Mouse (Mus musculus) stomach, embryonic 14.5 days (tissue): ENCODE data around the gene Gm20458. TPM values are rescaled to one million over a fixed set of nuclear protein-coding genes. Genes with fewer than 3 reads are reported as not detected.

Experiments
- ATAC-seq: fragments of 200-750 bp; cut with Nextera tagmentation; 2 replicates; pipeline ENCODE4 v1.8.0; 2017; ENCODE audit warnings: low read depth, moderate TSS enrichment; ENCODE audit not compliant: insufficient number of reproducible peaks, insufficient read depth, low FRiP score
- H3K27ac ChIP-seq: fragments of 300-500 bp; sonication (generic); 2 replicates; pipeline ENCODE4 v1.5.1; 2014; ENCODE audit warnings: mild to moderate bottlenecking, low read length, moderate library complexity, mixed read lengths
- H3K27me3 ChIP-seq: fragments of 300-500 bp; sonication (generic); 2 replicates; pipeline ENCODE4 v1.6.1; 2014; ENCODE audit warnings: low read length, control low read depth, mixed read lengths; ENCODE audit not compliant: control insufficient read depth, insufficient read depth
- H3K36me3 ChIP-seq: fragments of 300-500 bp; sonication (generic); 2 replicates; pipeline ENCODE4 v1.6.1; 2014; ENCODE audit warnings: mild to moderate bottlenecking, control low read depth, low read length, moderate library complexity, mixed read lengths; ENCODE audit not compliant: control insufficient read depth, insufficient read depth
- H3K4me1 ChIP-seq: fragments of 300-500 bp; sonication (generic); 2 replicates; pipeline ENCODE4 v1.6.1; 2014; ENCODE audit warnings: low read length, control low read depth, mixed read lengths; ENCODE audit not compliant: control insufficient read depth, insufficient read depth
- H3K4me2 ChIP-seq: fragments of 300-500 bp; sonication (generic); replicated peaks from 2 replicates; pipeline ENCODE4 v1.6.1; 2014; ENCODE audit warnings: low read depth, low read length, control low read depth
- H3K4me3 ChIP-seq: fragments of 300-500 bp; sonication (generic); 2 replicates; pipeline ENCODE4 v1.5.1; 2014; ENCODE audit warnings: low read depth, low read length, control low read depth
- H3K9ac ChIP-seq: fragments of 300-500 bp; sonication (generic); replicated peaks from 2 replicates; pipeline ENCODE4 v1.6.1; 2014; ENCODE audit warnings: low read depth, mild to moderate bottlenecking, control low read depth, low read length, moderate library complexity, mixed read lengths
- H3K9me3 ChIP-seq: fragments of 300-500 bp; sonication (generic); 2 replicates; pipeline ENCODE4 v1.6.1; 2016; ENCODE audit warnings: low read depth, low read length, control low read depth; ENCODE audit not compliant: control insufficient read depth
- WGBS: fragments of 180-500 bp; shearing (Covaris S2); extraction: QIAGEN DNeasy Blood & Tissue Kit; methylation state at CpG from one replicate; pipeline ENCODE4 v1.1.7; 2014; 5-methylcytosine and 5-hydroxymethylcytosine counted together
- polyA plus RNA-seq: library from polyadenylated mRNA; unstranded; fragments of >200 nt; fragmentation: Nextera tagmentation; extraction: Ambion mirVana; gene quantifications from 2 replicates; pipeline ENCODE4 v1.2.1, GENCODE M21; 2014

The Gm20458 gene
- polyA plus RNA-seq, 1 experiment from 2014 or later, result 7.0 TPM

DNA sequence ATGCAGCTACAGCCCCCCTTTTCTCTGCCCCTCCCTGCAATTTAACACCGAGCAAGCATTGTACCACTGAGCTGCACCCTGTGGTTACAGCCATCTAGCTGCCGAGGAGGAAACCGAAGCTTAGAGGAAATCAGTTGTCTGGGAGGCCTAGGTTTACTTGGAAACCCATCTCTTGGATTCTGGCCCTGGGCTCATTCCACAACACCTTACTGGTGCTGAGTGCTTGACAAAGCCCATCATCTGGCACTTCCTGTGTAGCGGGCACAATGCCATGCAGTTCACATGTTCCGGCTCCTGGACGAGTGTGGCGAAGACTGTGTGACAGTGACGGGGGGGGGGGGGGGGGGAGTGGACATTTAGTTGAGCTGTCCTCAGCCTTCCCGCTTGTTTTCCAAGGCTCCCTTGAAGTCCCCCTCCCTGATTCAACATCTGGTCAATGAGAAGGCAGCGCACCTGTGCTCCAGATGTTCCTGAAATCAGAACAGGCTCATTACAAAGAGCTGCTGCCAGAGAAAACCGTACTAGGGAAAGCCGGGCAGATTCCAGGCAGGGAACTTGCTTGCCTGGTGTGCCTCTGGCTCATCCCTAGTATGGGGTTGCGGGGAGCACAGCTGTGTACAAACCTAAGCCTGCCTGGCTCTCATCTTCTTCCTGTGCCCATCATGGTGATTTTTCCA is 8.6 kb upstream of the Gm20458 start:
- H3K27ac ChIP-seq, result no peak overlapping the region
- H3K27me3 ChIP-seq, result no peaks in the 10 kb centered on the region
- H3K4me2 ChIP-seq, result no peak overlapping the region
- H3K4me3 ChIP-seq, result no peak overlapping the region
- H3K36me3 ChIP-seq, result no peaks in the 10 kb centered on the region
- peaks cover 21% of the 10 kb centered on the region for H3K4me1 ChIP-seq
- H3K9me3 ChIP-seq, result no peaks in the 10 kb centered on the region
- H3K9ac ChIP-seq, result no peak overlapping the region
- no peak for ATAC-seq
- 50% methylated on average over 13 of the region's 13 CpGs for WGBS

DNA sequence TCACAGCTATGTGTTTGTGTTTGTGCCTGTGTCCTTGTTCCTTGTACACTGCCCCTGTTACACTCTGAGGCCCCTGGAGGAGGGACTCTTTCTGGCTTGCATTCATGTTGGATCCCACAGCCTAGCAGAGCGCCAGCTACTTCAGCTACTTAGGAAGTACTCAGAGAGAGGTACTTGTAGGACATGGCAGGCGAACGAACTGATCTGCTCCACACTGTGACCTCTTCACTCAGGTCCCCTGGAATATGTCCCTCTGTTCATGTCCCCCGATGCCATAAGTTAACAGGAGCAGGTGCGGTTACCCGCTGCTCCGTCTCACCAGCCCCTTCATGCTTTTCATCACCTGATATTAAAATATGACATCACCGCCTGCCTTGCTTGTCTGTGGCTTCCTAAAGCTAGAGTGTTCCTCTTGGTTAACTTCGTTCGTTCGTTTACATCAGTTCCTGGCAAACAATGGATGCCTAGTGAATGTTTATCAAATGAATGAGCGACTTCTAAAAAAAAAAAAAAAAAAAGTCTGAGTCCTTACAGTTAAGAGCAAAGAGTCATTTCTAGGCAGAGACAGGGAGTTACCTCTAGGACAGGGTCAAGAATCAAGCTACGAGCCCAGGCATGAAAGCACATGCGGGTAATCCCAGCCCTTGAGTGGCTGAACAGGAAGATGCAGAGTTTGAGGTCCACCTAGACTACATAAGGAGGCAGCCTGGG is 7.6 kb upstream of the Gm20458 start:
- WGBS, result 69% methylated on average over 14 of the region's 14 CpGs
- Histone ChIP-seq H3K4me1 (peaks cover 21% of the 10 kb centered on the region), H3K9me3 (no peaks in the 10 kb centered on the region), H3K9ac (no peak overlapping the region), H3K27ac (no peak overlapping the region), H3K27me3 (no peaks in the 10 kb centered on the region), H3K4me2 (no peak overlapping the region), H3K4me3 (no peak overlapping the region), H3K36me3 (no peaks in the 10 kb centered on the region)
- ATAC-seq, result no peak

DNA sequence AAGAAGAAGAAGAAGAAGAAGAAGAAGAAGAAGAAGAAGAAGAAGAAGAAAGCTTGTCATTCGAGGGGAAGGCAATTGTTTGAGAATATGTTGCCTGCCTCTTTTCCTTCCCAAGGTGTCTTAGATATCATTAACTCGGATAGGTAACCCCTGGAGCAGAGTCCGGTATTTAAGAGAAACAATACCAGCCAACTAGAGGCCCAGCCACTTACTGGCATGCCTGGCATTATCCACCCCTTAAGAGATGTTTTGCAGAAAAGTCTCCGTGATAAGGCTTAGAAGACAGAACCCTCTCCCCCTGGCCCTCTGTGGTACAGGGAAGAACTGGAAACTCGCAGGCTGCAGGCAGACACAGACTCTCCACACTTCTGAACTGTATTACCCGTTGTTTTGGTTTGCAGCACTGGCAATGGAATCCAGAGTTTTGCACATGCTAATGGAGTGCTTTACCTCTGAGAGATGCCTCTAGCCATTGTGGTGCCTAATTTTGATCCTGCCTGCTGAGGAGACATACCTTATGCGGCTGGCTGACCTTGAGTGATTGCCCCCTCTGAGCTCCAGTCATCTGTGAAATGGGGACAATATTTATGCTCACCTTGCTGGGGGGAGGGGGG is 6.8 kb upstream of the Gm20458 start:
- 69% methylated on average over 7 of the region's 7 CpGs for WGBS
- H3K36me3 ChIP-seq, result no peaks in the 10 kb centered on the region
- no peak overlapping the region for H3K4me3 ChIP-seq
- no peak for ATAC-seq
- no peaks in the 10 kb centered on the region for H3K27me3 ChIP-seq
- H3K9ac ChIP-seq, result no peak overlapping the region
- H3K9me3 ChIP-seq, result no peaks in the 10 kb centered on the region
- no peak overlapping the region for H3K27ac ChIP-seq
- H3K4me2 ChIP-seq, result no peak overlapping the region
- peaks cover 21% of the 10 kb centered on the region for H3K4me1 ChIP-seq

DNA sequence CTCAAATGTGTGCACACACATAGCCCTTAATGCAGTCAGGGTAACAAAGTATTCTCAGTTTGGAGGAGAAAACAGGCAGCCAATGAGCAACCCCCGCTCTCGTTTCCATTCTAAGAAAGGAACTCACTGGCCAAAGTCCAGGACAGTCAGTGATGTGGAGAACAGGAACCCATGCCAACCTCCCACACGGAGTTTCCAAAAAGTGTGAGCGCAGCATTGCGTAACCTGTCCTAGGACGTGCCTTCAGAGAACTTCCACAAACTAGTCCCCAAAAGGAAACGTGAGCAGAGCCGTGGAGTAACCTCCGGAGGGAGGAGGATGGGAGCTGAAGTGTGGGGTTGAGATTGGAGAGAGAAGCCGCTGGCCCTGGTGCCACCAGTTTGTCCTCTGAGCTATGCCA is 5.9 kb upstream of the Gm20458 start:
- Histone ChIP-seq H3K4me2 (no peak overlapping the region), H3K4me1 (peaks cover 21% of the 10 kb centered on the region), H3K36me3 (no peaks in the 10 kb centered on the region), H3K9me3 (no peaks in the 10 kb centered on the region), H3K27ac (peak overlapping the region; percentile 2; the same call in 1 of the 2 replicates), H3K27me3 (no peaks in the 10 kb centered on the region), H3K4me3 (no peak overlapping the region), H3K9ac (no peak overlapping the region)
- 69% methylated on average over 10 of the region's 10 CpGs for WGBS
- no peak; the same call in 1 of the 2 replicates for ATAC-seq

DNA sequence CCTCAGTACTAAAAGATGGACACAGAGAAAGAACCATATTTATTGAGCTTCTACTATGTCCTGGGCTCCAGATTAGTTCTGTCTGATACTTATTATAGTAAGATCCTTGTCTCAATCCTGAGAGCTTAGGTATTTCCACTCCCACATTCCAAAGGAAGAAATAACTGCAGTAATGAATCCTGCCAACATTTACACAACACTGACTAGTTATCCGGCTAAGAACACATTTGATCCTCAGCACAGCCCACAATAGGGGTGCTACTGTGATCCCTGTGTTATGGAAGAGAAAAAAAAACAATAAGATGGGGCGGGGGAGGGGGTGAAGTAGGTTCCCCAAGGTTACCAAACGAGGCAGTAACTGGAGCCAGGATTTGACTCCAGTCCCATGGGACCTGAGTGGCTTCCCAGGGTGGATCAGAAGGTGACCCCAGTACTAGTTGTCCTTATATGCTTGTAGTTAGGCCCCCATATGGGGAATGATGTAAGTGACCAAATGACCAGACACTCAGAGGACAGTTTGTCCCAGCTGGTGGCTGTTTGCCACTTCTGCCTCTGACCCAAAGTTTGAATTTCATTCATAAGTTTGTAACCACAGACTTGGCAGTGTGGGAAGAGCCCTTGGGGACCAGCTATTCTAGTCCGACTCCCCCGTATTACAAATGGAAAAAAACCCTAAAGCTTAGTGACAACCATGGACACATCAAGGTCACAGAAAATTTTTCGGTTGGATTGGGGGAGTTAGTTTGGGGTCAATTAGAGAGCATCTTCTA is 5.2 kb upstream of the Gm20458 start:
- ATAC-seq, result no peak
- Histone ChIP-seq H3K4me3 (no peak overlapping the region), H3K27ac (peak overlapping the region; percentile 2; the same call in 1 of the 2 replicates), H3K36me3 (no peaks in the 10 kb centered on the region), H3K4me1 (peaks cover 21% of the 10 kb centered on the region), H3K4me2 (no peak overlapping the region), H3K9ac (no peak overlapping the region), H3K9me3 (no peaks in the 10 kb centered on the region), H3K27me3 (no peaks in the 10 kb centered on the region)
- 67% methylated on average over 6 of the region's 6 CpGs for WGBS

DNA sequence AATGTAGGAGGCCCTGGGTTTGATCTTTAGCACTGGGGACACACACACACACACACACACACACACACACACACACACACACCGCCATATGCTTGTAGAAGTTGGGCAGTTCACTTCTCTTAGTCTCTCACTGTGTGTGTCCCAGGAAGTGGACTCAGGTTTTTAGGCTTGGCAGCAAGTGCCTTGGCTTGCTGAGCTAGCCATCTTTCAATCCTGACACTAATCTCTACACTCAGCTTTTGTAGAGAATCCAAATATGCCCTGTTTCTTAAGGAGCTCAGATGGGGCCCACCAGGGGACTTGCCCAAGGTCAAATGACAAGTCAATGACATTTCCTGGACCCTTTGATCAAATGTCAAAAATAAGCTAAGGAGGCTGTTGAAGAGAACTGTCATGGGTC is 4.4 kb upstream of the Gm20458 start:
- Histone ChIP-seq H3K4me1 (peaks cover 21% of the 10 kb centered on the region), H3K4me3 (no peak overlapping the region), H3K9me3 (no peaks in the 10 kb centered on the region), H3K9ac (peak overlapping the region; percentile 18; the same call in 1 of the 2 replicates), H3K4me2 (peak overlapping the region; percentile 31; the same call in 1 of the 2 replicates), H3K27ac (peak overlapping the region; percentile 63), H3K36me3 (no peaks in the 10 kb centered on the region), H3K27me3 (no peaks in the 10 kb centered on the region)
- WGBS, result 71% methylated on average over 1 of the region's 1 CpGs
- no peak for ATAC-seq

DNA sequence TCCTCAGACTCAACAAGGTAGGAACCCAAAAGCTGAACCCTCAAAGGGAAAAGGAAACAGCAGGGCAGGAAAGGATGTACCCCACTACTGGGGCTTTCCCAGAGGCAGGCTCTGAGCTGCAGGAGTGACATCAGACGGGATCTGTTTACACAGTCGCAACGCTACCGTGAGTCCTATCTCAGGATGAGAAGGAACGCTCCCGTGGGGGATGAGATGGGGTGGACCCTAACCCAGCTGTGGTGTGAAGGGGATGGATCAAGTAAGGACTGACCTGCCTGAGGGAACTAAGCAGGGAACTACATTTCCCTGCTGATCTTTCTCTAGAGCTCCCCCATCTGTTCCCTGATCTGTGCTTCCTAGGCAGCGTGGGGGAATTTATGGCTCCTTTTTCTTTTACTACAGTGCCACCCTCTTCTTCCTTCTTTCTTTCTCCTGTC is 3.9 kb upstream of the Gm20458 start, which contains the start of gene Sys1:
Gene Sys1, plus strand, starts transcription at position 101 of the 437 bp plus-strand sequence.
- WGBS, result 2% methylated on average over 7 of the region's 7 CpGs
- Histone ChIP-seq H3K27ac (peak within 1 kb of the TSS; percentile 63), H3K9ac (peak within 1 kb of the TSS; percentile 18; the same call in 1 of the 2 replicates), H3K4me3 (no peak within 1 kb of the TSS), H3K27me3 (no peaks in the 10 kb centered on the region), H3K4me2 (peak within 1 kb of the TSS; percentile 31), H3K36me3 (no peaks in the 10 kb centered on the region), H3K4me1 (peaks cover 24% of the 10 kb centered on the region), H3K9me3 (no peaks in the 10 kb centered on the region)
- no peak for ATAC-seq

DNA sequence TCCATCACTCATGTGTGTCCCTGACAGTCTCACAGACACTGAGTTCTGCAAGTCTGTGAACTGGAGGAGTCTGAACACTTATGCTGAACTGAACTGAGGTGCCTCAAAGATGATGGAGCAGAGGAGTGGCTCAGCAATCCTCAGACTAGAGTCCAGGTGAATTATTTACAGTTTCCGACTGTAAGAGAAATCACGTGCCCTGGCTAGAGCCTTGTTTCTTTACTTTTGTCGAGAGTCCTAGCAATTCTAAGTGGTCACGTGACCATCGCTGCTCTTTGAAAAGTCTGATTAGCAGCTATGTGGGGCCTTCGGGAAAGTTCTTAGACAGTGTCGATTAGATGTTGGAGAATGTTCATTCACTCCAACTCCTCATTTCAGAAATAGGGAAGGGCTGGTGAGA is 2.8 kb upstream of the Gm20458 start:
- Histone ChIP-seq H3K4me3 (no peak overlapping the region), H3K4me1 (peaks cover 29% of the 10 kb centered on the region), H3K27me3 (no peaks in the 10 kb centered on the region), H3K27ac (peak overlapping the region; percentile 56; the same call in 1 of the 2 replicates), H3K36me3 (peaks cover under 1% of the 10 kb centered on the region; the same call in 1 of the 2 replicates), H3K4me2 (no peak overlapping the region), H3K9ac (no peak overlapping the region), H3K9me3 (no peaks in the 10 kb centered on the region)
- WGBS, result 31% methylated on average over 7 of the region's 7 CpGs
- peak; percentile 25; the same call in 1 of the 2 replicates for ATAC-seq
